Mouse (Mus musculus): ENCODE results near the gene Rgsl1. TPM values are rescaled to one million over a fixed set of nuclear protein-coding genes. Genes with fewer than 3 reads are reported as not detected.

Gene Rgsl1
- polyA plus RNA-seq, 1 experiment from 2014 or later = 0.04 TPM

DNA sequence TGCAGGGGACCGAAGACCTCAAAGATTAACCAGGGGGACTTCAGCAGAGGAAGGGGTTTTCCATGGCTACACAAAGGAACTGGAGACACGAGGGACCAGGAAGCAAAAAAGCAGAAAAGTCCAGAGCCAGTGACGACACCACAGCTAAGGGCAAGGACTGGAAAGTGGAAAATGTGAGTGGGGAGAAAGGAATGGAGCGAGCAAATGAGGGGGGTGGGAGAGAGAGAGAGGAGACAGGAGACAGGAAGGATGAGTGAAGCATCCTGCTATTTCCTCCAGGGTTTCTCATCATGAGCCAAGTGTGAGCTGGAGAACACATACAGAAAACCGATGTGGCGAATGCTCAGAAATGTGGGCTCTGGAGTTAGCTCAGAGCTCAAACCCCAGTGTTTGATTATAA lies 107.8 kb downstream of the Rgsl1 start:
- 51% methylated on average over 6 of the region's 6 CpGs for WGBS
- no peak for TF ChIP-seq CTCF (IDR thresholded peaks at IDR 0.05; ENCODE audit: low read depth)
- no peak for ATAC-seq
- Histone ChIP-seq H3K27ac (ENCODE audit: low read depth, low read length) (no peak overlapping the region), H3K9ac (ENCODE audit: low read depth, low read length) (no peak overlapping the region), H3K4me1 (replicated peaks; ENCODE audit: control insufficient read depth, insufficient read depth, low read length) (no peaks in the 10 kb centered on the region), H3K27me3 (replicated peaks; ENCODE audit: control insufficient read depth, insufficient read depth, low read length) (peaks cover 29% of the 10 kb centered on the region), H3K4me2 (replicated peaks; ENCODE audit: low read depth) (no peak overlapping the region), H3K9me3 (ENCODE audit: control insufficient read depth) (no peaks in the 10 kb centered on the region), H3K36me3 (ENCODE audit: control insufficient read depth, insufficient read depth) (no peaks in the 10 kb centered on the region), H3K4me3 (ENCODE audit: low read depth, low read length) (no peak overlapping the region)

DNA sequence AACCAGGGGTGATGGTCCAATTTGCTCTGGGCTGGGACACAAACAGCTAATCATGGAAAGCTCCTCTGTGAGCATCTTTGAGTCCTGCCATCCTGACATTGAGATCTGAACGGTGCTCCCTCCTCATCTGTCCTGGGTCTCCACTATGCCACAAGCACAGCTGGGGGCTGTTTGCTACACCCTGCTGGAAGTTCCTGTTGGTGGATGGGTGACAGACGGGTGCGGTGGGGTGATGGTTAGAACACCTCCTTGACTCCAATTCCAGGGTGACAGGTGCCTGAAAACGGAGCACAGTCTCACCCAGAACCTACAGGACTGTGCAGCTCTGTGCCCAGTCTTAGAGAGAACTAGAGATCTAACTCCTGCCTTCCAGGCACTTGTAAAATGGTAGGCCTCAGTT lies 109.1 kb downstream of the Rgsl1 start:
- H3K36me3 ChIP-seq (ENCODE audit: control insufficient read depth, insufficient read depth) = no peaks in the 10 kb centered on the region
- no peak overlapping the region for H3K9ac ChIP-seq (ENCODE audit: low read depth, low read length)
- peaks cover 22% of the 10 kb centered on the region for H3K27me3 ChIP-seq (replicated peaks; ENCODE audit: control insufficient read depth, insufficient read depth, low read length)
- ATAC-seq = no peak
- no peaks in the 10 kb centered on the region for H3K9me3 ChIP-seq (ENCODE audit: control insufficient read depth)
- no peak overlapping the region for H3K4me2 ChIP-seq (replicated peaks; ENCODE audit: low read depth)
- H3K4me1 ChIP-seq (replicated peaks; ENCODE audit: control insufficient read depth, insufficient read depth, low read length) = no peaks in the 10 kb centered on the region
- no peak for TF ChIP-seq CTCF (IDR thresholded peaks at IDR 0.05; ENCODE audit: low read depth)
- H3K4me3 ChIP-seq (ENCODE audit: low read depth, low read length) = no peak overlapping the region
- 73% methylated on average over 4 of the region's 4 CpGs for WGBS
- H3K27ac ChIP-seq (ENCODE audit: low read depth, low read length) = no peak overlapping the region

GRCm38 (mm10) chr1:153733181-153733580 lies 110.8 kb downstream of the Rgsl1 start:
- H3K27me3 ChIP-seq (replicated peaks; ENCODE audit: control insufficient read depth, insufficient read depth, low read length) = peaks cover 6% of the 10 kb centered on the region; the same call in 1 of the 2 replicates
- H3K4me3 ChIP-seq (ENCODE audit: low read depth, low read length) = no peak overlapping the region
- no peak overlapping the region for H3K9ac ChIP-seq (ENCODE audit: low read depth, low read length)
- 51% methylated on average over 9 of the region's 9 CpGs for WGBS
- no peak overlapping the region for H3K4me2 ChIP-seq (replicated peaks; ENCODE audit: low read depth)
- TF ChIP-seq CTCF (IDR thresholded peaks at IDR 0.05; ENCODE audit: low read depth) = no peak
- no peak overlapping the region for H3K27ac ChIP-seq (ENCODE audit: low read depth, low read length)
- H3K4me1 ChIP-seq (replicated peaks; ENCODE audit: control insufficient read depth, insufficient read depth, low read length) = no peaks in the 10 kb centered on the region
- ATAC-seq = no peak
- no peaks in the 10 kb centered on the region for H3K9me3 ChIP-seq (ENCODE audit: control insufficient read depth)
- no peaks in the 10 kb centered on the region for H3K36me3 ChIP-seq (ENCODE audit: control insufficient read depth, insufficient read depth)

DNA sequence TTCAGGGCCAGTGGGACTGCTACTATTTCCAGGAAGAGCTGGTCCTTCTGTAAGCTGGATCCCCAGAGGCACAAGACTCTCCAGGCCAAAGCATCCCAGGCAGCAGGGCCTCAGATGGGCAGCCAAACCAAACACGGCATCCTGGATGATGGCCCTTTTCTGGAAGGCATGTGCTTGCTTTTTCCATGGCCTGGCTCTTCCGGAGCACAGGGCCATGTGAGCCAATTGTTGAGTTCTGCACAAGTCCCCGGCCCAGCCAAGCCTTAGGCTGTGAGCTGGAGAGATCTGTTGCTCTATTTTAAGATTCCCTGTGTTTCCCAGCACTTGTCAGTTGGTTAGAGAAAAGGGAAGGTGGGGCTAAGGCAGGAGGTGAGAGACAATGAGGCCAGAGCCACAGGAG lies 113.3 kb downstream of the Rgsl1 start:
- H3K27ac ChIP-seq (ENCODE audit: low read depth, low read length) = no peak overlapping the region
- H3K4me2 ChIP-seq (replicated peaks; ENCODE audit: low read depth) = no peak overlapping the region
- H3K27me3 ChIP-seq (replicated peaks; ENCODE audit: control insufficient read depth, insufficient read depth, low read length) = no peaks in the 10 kb centered on the region
- WGBS = 57% methylated on average over 3 of the region's 3 CpGs
- no peak overlapping the region for H3K9ac ChIP-seq (ENCODE audit: low read depth, low read length)
- no peaks in the 10 kb centered on the region for H3K4me1 ChIP-seq (replicated peaks; ENCODE audit: control insufficient read depth, insufficient read depth, low read length)
- no peaks in the 10 kb centered on the region for H3K9me3 ChIP-seq (ENCODE audit: control insufficient read depth)
- ATAC-seq = no peak
- H3K4me3 ChIP-seq (ENCODE audit: low read depth, low read length) = no peak overlapping the region
- H3K36me3 ChIP-seq (ENCODE audit: control insufficient read depth, insufficient read depth) = no peaks in the 10 kb centered on the region
- no peak for TF ChIP-seq CTCF (IDR thresholded peaks at IDR 0.05; ENCODE audit: low read depth)

DNA sequence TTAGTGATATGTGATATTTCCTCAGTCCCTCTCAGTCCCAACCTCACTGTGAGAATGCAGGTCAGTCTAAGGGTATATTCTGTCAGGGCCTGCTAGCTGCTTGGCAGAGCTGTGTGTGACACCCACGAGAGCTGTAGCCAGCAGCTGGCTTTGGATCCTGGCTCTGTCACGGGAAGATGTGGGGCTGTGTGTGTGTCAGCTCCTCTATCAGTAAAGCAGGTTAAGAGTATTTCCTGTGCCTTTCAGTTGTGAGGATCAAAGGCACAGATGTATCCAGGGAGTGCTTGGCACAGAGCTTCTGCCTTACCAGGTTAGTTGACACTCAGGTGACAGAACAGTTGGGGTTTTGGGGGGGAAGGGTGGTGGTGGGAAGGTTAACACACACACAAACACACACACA lies 114.1 kb downstream of the Rgsl1 start:
- Histone ChIP-seq H3K9ac (ENCODE audit: low read depth, low read length) (no peak overlapping the region), H3K9me3 (ENCODE audit: control insufficient read depth) (no peaks in the 10 kb centered on the region), H3K4me1 (replicated peaks; ENCODE audit: control insufficient read depth, insufficient read depth, low read length) (no peaks in the 10 kb centered on the region), H3K4me3 (ENCODE audit: low read depth, low read length) (no peak overlapping the region), H3K27me3 (replicated peaks; ENCODE audit: control insufficient read depth, insufficient read depth, low read length) (no peaks in the 10 kb centered on the region), H3K36me3 (ENCODE audit: control insufficient read depth, insufficient read depth) (no peaks in the 10 kb centered on the region), H3K27ac (ENCODE audit: low read depth, low read length) (no peak overlapping the region), H3K4me2 (replicated peaks; ENCODE audit: low read depth) (no peak overlapping the region)
- 88% methylated on average over 2 of the region's 2 CpGs for WGBS
- ATAC-seq = no peak
- TF ChIP-seq CTCF (IDR thresholded peaks at IDR 0.05; ENCODE audit: low read depth) = no peak

Other genes with a start within 250 kb of the Rgsl1 start
- gene Rgs8, start 191.1 kb downstream of the Rgsl1 start, polyA plus RNA-seq (2015; fragmentation: Nextera tagmentation; extraction: Ambion mirVana) = 0.07 and 0.17 TPM in 2 replicates
- 2.1 and 2.4 TPM in 2 replicates for gene Rgs16, start 103.8 kb downstream of the Rgsl1 start, polyA plus RNA-seq (2015; fragmentation: Nextera tagmentation; extraction: Ambion mirVana)
- gene Rnasel, start 94.7 kb downstream of the Rgsl1 start, polyA plus RNA-seq (2015; fragmentation: Nextera tagmentation; extraction: Ambion mirVana) = 49.9 and 57.7 TPM in 2 replicates
- not detected in 2 replicates for gene Teddm1b, start 30.2 kb upstream of the Rgsl1 start, polyA plus RNA-seq (2015; fragmentation: Nextera tagmentation; extraction: Ambion mirVana)
- not detected in 2 replicates for gene Teddm1a, start 47.6 kb upstream of the Rgsl1 start, polyA plus RNA-seq (2015; fragmentation: Nextera tagmentation; extraction: Ambion mirVana)
- 80.8 and 92.9 TPM in 2 replicates for gene Glul, start 55.8 kb upstream of the Rgsl1 start, polyA plus RNA-seq (2015; fragmentation: Nextera tagmentation; extraction: Ambion mirVana)
- 0.18 and 0.27 TPM in 2 replicates for gene Teddm2, start 56.1 kb upstream of the Rgsl1 start, polyA plus RNA-seq (2015; fragmentation: Nextera tagmentation; extraction: Ambion mirVana)

All from intestine, postnatal 0 days (tissue).